Mouse (Mus musculus) T-cell, adult 2 months (primary cell): ENCODE results near the gene Pde1a.

Experiments used
- DNase-seq: peaks from one replicate; pipeline ENCODE4 v3.0.0; 2022; ENCODE audit warnings: low spot score

Pde1a gene

GRCm38 (mm10) chr2:79815708-79816484 lies 313.4 kb downstream of the Pde1a start:
- DNase-seq: no peak

- DNase-seq: no peak
Measured at GRCm38 (mm10) chr2:79798627-79799026, 330.6 kb downstream of the Pde1a start.

- no peak for DNase-seq
Measured at GRCm38 (mm10) chr2:79797444-79797843, 331.8 kb downstream of the Pde1a start.

GRCm38 (mm10) chr2:79793186-79793585 lies 336.1 kb downstream of the Pde1a start:
- DNase-seq: no peak

- DNase-seq: no peak
Measured at GRCm38 (mm10) chr2:79786467-79786866, 342.8 kb downstream of the Pde1a start.

GRCm38 (mm10) chr2:79785541-79786134 lies 343.6 kb downstream of the Pde1a start:
- DNase-seq: no peak
